Mouse (Mus musculus) liver, adult 2 months (tissue): ENCODE measurements at regions not wholly inside any gene's neighbourhood (a gene's known extent, or its start where the extent isn't known, plus 50 kb on each side); places are given as distances from the start of the nearest gene placed in this dataset.

Experiments
- CTCF ChIP-seq: fragments of 200-500 bp; IDR thresholded peaks from 2 replicates; pipeline ENCODE4 v1.5.1; 2011; ENCODE audit warnings: low read depth, low read length, control low read depth
- POLR2A ChIP-seq: fragments of 200-500 bp; IDR thresholded peaks from 2 replicates; pipeline ENCODE4 v1.6.1; 2011; ENCODE audit warnings: low read length, control low read depth; ENCODE audit not compliant: insufficient read depth; ENCODE audit errors: extremely low read depth

DNA sequence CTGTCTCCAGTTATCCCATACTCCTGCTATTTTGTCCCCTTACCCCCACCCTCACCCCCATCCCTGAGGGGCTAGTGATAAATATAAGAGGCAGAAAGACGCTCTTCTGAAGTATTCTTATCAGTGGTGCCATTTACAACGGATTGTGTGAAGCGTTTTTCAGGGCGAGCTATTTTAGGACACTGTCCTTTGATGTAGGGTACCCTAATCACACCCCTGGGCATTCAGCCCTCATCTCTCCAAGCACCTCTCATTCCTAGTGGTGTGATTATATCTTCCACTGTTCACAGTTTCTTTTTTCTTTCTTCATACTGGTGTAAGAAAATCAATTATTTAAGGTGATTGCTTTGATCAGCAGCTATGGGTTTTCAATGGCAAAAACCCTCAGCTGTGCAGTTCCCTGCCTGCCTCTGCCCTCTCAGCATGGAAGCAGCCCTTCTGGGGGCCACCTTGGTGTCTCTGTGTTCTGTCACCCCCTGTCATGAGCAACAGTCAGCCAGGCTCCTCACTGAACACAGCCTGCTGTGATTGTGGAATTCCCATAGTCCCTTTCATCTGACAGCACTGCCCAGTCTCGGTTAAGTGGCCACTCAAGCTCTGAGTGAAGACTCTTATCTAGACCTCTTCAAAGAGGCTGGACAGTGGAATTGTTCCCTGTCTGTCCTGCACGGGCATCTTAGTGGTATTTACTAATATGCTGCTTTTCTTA lies 196.7 kb upstream of the Id2 start:
- TF ChIP-seq POLR2A (no peak), CTCF (no peak)
